Mouse (Mus musculus) E14TG2a.4 (cell line): Measurements from ENCODE around the gene Yif1a.

Source experiments
- CTCF ChIP-seq: conservative IDR thresholded peaks from 2 replicates; pipeline ENCODE4 v1.5.1; 2014; ENCODE audit warnings: low read length
- NANOG ChIP-seq: IDR thresholded peaks from 2 replicates; pipeline ENCODE4 v1.6.1; 2014; ENCODE audit warnings: borderline replicate concordance, low read length, mixed read lengths
- POU5F1 ChIP-seq: IDR thresholded peaks from 2 replicates; pipeline ENCODE4 v1.6.1; 2014; ENCODE audit warnings: low read length, borderline replicate concordance

GRCm38 (mm10) chr19:5092083-5092482, 3.7 kb downstream of the Yif1a start:
- no peak for TF ChIP-seq CTCF
- no peak for TF ChIP-seq NANOG
- no peak for TF ChIP-seq POU5F1
